Mouse (Mus musculus) hindlimb bud, embryonic 11.5 days (tissue): ENCODE measurements at regions not wholly inside any gene's neighbourhood (a gene's known extent, or its start where the extent isn't known, plus 50 kb on each side); places are given as distances from the start of the nearest gene placed in this dataset.
A peak's percentile ranks its signal among the peaks of the same experiment; 100 is the strongest.

Experiments
- DNase-seq: peaks from one replicate; pipeline ENCODE4 v3.0.0-alpha.2; 2012; ENCODE audit warnings: low read depth, low spot score; ENCODE audit errors: extremely low spot score

- no peak for DNase-seq
These were observed 271.9 kb downstream of the 4930544G11Rik start for GRCm38 (mm10) chr6:66224164-66224903.

GRCm38 (mm10) chr6:66236368-66236767 is 284.0 kb downstream of the 4930544G11Rik start:
- no peak for DNase-seq

- DNase-seq = no peak
These were observed 279.8 kb upstream of the Mad2l1 start for GRCm38 (mm10) chr6:66255378-66255777.

- DNase-seq = no peak
These were observed 271.8 kb upstream of the Mad2l1 start for GRCm38 (mm10) chr6:66263429-66263828.

GRCm38 (mm10) chr6:66263918-66264317 is 271.3 kb upstream of the Mad2l1 start:
- no peak for DNase-seq

- no peak for DNase-seq
These were observed 266.8 kb upstream of the Mad2l1 start for GRCm38 (mm10) chr6:66268427-66268826.

GRCm38 (mm10) chr6:66271414-66272206 is 263.6 kb upstream of the Mad2l1 start:
- DNase-seq = no peak

GRCm38 (mm10) chr6:66272216-66272615 is 263.0 kb upstream of the Mad2l1 start:
- no peak for DNase-seq

- no peak for DNase-seq
These were observed 260.5 kb upstream of the Mad2l1 start for GRCm38 (mm10) chr6:66274737-66275136.

GRCm38 (mm10) chr6:66280701-66281100 is 254.5 kb upstream of the Mad2l1 start:
- DNase-seq = no peak

- peak; percentile 56 for DNase-seq
These were observed 252.5 kb upstream of the Mad2l1 start for GRCm38 (mm10) chr6:66282566-66283115.

- DNase-seq = no peak
These were observed 251.7 kb upstream of the Mad2l1 start for GRCm38 (mm10) chr6:66283521-66283920.

GRCm38 (mm10) chr6:66287607-66288006 is 247.6 kb upstream of the Mad2l1 start:
- no peak for DNase-seq

GRCm38 (mm10) chr6:66289196-66289595 is 246.0 kb upstream of the Mad2l1 start:
- no peak for DNase-seq

GRCm38 (mm10) chr6:66291576-66291975 is 243.6 kb upstream of the Mad2l1 start:
- no peak for DNase-seq

- DNase-seq = no peak
These were observed 237.1 kb upstream of the Mad2l1 start for GRCm38 (mm10) chr6:66298056-66298455.

GRCm38 (mm10) chr6:66300189-66300588 is 235.0 kb upstream of the Mad2l1 start:
- no peak for DNase-seq

GRCm38 (mm10) chr6:66344848-66345247 is 190.3 kb upstream of the Mad2l1 start:
- DNase-seq = no peak

- no peak for DNase-seq
These were observed 187.8 kb upstream of the Mad2l1 start for GRCm38 (mm10) chr6:66347356-66347755.

GRCm38 (mm10) chr6:66361130-66361529 is 174.1 kb upstream of the Mad2l1 start:
- DNase-seq = no peak

- DNase-seq = no peak
These were observed 167.9 kb upstream of the Mad2l1 start for GRCm38 (mm10) chr6:66367263-66367662.
